Mouse (Mus musculus) cerebellum, adult 2 months (tissue): ENCODE results near the gene 5730522E02Rik.

Experiments used
- CTCF ChIP-seq: fragments of 200-500 bp; IDR thresholded peaks from 2 replicates; pipeline ENCODE4 v1.5.1; 2011; ENCODE audit warnings: low read depth, mild to moderate bottlenecking, control low read depth, low read length, moderate library complexity, borderline replicate concordance; ENCODE audit not compliant: insufficient read depth
- POLR2A ChIP-seq: fragments of 200-500 bp; IDR thresholded peaks from 2 replicates; pipeline ENCODE4 v1.6.1; 2011; ENCODE audit warnings: low read length, control low read depth, borderline replicate concordance; ENCODE audit not compliant: insufficient read depth

GRCm38 (mm10) chr11:25819789-25820188 lies 390.8 kb downstream of the 5730522E02Rik start:
- TF ChIP-seq CTCF: no peak
- no peak for TF ChIP-seq POLR2A
